Mouse (Mus musculus): ENCODE measurements around the gene Eps15. TPM values are rescaled to one million over a fixed set of nuclear protein-coding genes. Genes with fewer than 3 reads are reported as not detected.
A peak's percentile ranks its signal among the peaks of the same experiment; 100 is the strongest.
"Not testable (repeated sequence)": the region's sequence is repeated elsewhere in the genome, so short reads cannot be mapped to it uniquely, and the experiment has no call there.

The Eps15 gene
- total RNA-seq, 2 experiments from 2014 or later: 67.6 to 83.7 TPM

- intact Hi-C loops (cut with DNase I): no loop called here
- no peak for TF ChIP-seq CTCF (IDR thresholded peaks at IDR 0.05)
- DNase-seq: no peak
- H3K4me3 ChIP-seq: no peak overlapping the region
- no peak overlapping the region for H3K27ac ChIP-seq
These were observed 102.4 kb downstream of the Eps15 start for GRCm38 (mm10) chr4:109382457-109382856.

- no peak for DNase-seq
- intact Hi-C loops (cut with DNase I): no loop called here
- TF ChIP-seq CTCF (IDR thresholded peaks at IDR 0.05): no peak
These were observed 105.5 kb downstream of the Eps15 start for GRCm38 (mm10) chr4:109385599-109385998.

GRCm38 (mm10) chr4:109393229-109393779 is 113.2 kb downstream of the Eps15 start:
- no peak for TF ChIP-seq CTCF (IDR thresholded peaks at IDR 0.05)
- intact Hi-C loops (cut with DNase I): no loop called here
- no peak for DNase-seq
- no peak overlapping the region for H3K27ac ChIP-seq
- no peak overlapping the region for H3K4me3 ChIP-seq

More at GRCm38 (mm10) chr4:109385599-109385998, 105.5 kb downstream of the Eps15 start:
- Histone ChIP-seq H3K27ac (no peak overlapping the region), H3K4me3 (no peak overlapping the region)

GRCm38 (mm10) chr4:109393902-109394301 is 113.8 kb downstream of the Eps15 start:
- intact Hi-C loops (cut with DNase I): no loop called here

GRCm38 (mm10) chr4:109394314-109395074 is 114.4 kb downstream of the Eps15 start:
- TF ChIP-seq CTCF (IDR thresholded peaks at IDR 0.05): no peak
- Histone ChIP-seq H3K27ac (no peak overlapping the region), H3K4me3 (no peak overlapping the region)
- DNase-seq: no peak
- intact Hi-C loops (cut with DNase I): no loop called here

More at GRCm38 (mm10) chr4:109393902-109394301, 113.8 kb downstream of the Eps15 start:
- DNase-seq: no peak
- H3K4me3 ChIP-seq: no peak overlapping the region
- H3K27ac ChIP-seq: no peak overlapping the region
- TF ChIP-seq CTCF (IDR thresholded peaks at IDR 0.05): no peak

- Histone ChIP-seq H3K27ac (no peak overlapping the region), H3K4me3 (no peak overlapping the region)
- no peak for DNase-seq
- intact Hi-C loops (cut with DNase I): no loop called here
- no peak for TF ChIP-seq CTCF (IDR thresholded peaks at IDR 0.05)
These were observed 120.4 kb downstream of the Eps15 start for GRCm38 (mm10) chr4:109400366-109400980.

- Histone ChIP-seq H3K27ac (no peak overlapping the region), H3K4me3 (no peak overlapping the region)
- intact Hi-C loops (cut with DNase I): no loop called here
- peak; percentile 44 for TF ChIP-seq CTCF (IDR thresholded peaks at IDR 0.05)
- no peak for DNase-seq
These were observed 121.2 kb downstream of the Eps15 start for GRCm38 (mm10) chr4:109401176-109401689.

- H3K27ac ChIP-seq; intact Hi-C loops (cut with DNase I); H3K4me3 ChIP-seq; DNase-seq: not testable (repeated sequence)
These were observed 124.8 kb downstream of the Eps15 start for GRCm38 (mm10) chr4:109404908-109405307.

- H3K4me3 ChIP-seq: no peak overlapping the region
- 0 out of 2 replicates have a peak overlapping the region, but pooled peaks have one; percentile 54 for H3K27ac ChIP-seq
- intact Hi-C loops (cut with DNase I): no loop called here
These were observed 125.3 kb downstream of the Eps15 start for GRCm38 (mm10) chr4:109405415-109405814.

GRCm38 (mm10) chr4:109406054-109406485 is 126.0 kb downstream of the Eps15 start:
- peak overlapping the region; percentile 54 for H3K27ac ChIP-seq
- DNase-seq: peak; percentile 76

More at GRCm38 (mm10) chr4:109405415-109405814, 125.3 kb downstream of the Eps15 start:
- no peak for TF ChIP-seq CTCF (IDR thresholded peaks at IDR 0.05)
- DNase-seq: no peak

GRCm38 (mm10) chr4:109406486-109407175 is 126.6 kb downstream of the Eps15 start, which contains the start of gene Ttc39a:
Gene Ttc39a (plus strand): TSS chr4:109406623.
- Histone ChIP-seq H3K27ac (peak within 1 kb of the TSS; percentile 54), H3K4me3 (peak within 1 kb of the TSS; percentile 81)
- peak; percentile 60 for DNase-seq
- TF ChIP-seq CTCF (IDR thresholded peaks at IDR 0.05): no peak
- intact Hi-C loops (cut with DNase I): no loop called here

More at GRCm38 (mm10) chr4:109406054-109406485, 126.0 kb downstream of the Eps15 start:
- H3K4me3 ChIP-seq: peak overlapping the region; percentile 81
- intact Hi-C loops (cut with DNase I): no loop called here
- TF ChIP-seq CTCF (IDR thresholded peaks at IDR 0.05): no peak

GRCm38 (mm10) chr4:109407176-109407520 is 127.1 kb downstream of the Eps15 start:
- no peak overlapping the region for H3K27ac ChIP-seq
- H3K4me3 ChIP-seq: peak overlapping the region; percentile 81
- no peak for DNase-seq
- TF ChIP-seq CTCF (IDR thresholded peaks at IDR 0.05): no peak
- intact Hi-C loops (cut with DNase I): no loop called here

All from gastrocnemius, adult 2 months (tissue).